9 mouse cellular contexts compared by ENCODE assay signal in genomic region chr16:91512161-91512787, GRCm38 (mm10). TPM values are rescaled to one million over a fixed set of nuclear protein-coding genes. Genes with fewer than 3 reads are reported as not detected.
DNase-seq lines count a peak whose midpoint lies in the region; ATAC-seq and TF ChIP-seq lines count a peak whose summit lies in the region.
"Had no signal": no experiment of that assay in that cellular context is flagged by ENCODE, and none has a peak within 500 bp of the region (broad histone marks: within the 10 kb centered on the region; RNA-seq: fewer than 3 reads in every experiment).

No protein-coding gene starts in this region.

- H3K9ac ChIP-seq in limb, embryonic 14.5 days (ENCODE audit: low read depth, low read length, severe bottlenecking) = no peak overlapping the region

- WGBS in limb, embryonic 14.5 days = 32% methylated on average over 7 of the region's 7 CpGs

- ATAC-seq in limb, embryonic 14.5 days (ENCODE audit: low FRiP score, low read depth) = 0 out of 2 replicates have a peak, but pooled peaks have one; percentile 62

- peak; percentile 89 to 91 for DNase-seq in B cell, adult 2 months
- peak; percentile 61 for DNase-seq in adrenal gland, adult 8-10 months
- peak; percentile 79 for DNase-seq in embryo, embryonic 11 days
- peak; percentile 65 to 74 for DNase-seq in gastrocnemius, postnatal 4 days (ENCODE audit: low spot score in 2 of 2)
- DNase-seq in kidney, adult 9 months = peak; percentile 89
- peak; percentile 88 for DNase-seq in limb, embryonic 14.5 days (ENCODE audit: low spot score)
- peak; percentile 91 for DNase-seq in naive thymus-derived CD4-positive, alpha-beta T cell, adult 2 months (ENCODE audit: low read depth)
- DNase-seq in splenic B cell, adult 2 months (ENCODE audit: low read depth, low spot score) = peak; percentile 92

- no peak for TF ChIP-seq POLR2A in limb, embryonic 14.5 days (IDR thresholded peaks at IDR 0.05; ENCODE audit: borderline replicate concordance, extremely low read depth, insufficient read depth, insufficient read length)

- no peaks in the 10 kb centered on the region for H3K27me3 ChIP-seq in limb, embryonic 14.5 days (ENCODE audit: control insufficient read depth, insufficient read depth, low read length)
- H3K27me3 ChIP-seq in splenic B cell, adult 2 months (ENCODE audit: control insufficient read depth, insufficient read depth, low read length, poor library complexity, severe bottlenecking) = no peaks in the 10 kb centered on the region

- H3K4me2 ChIP-seq in limb, embryonic 14.5 days (replicated peaks; ENCODE audit: low read depth, low read length, severe bottlenecking) = no peak overlapping the region

- H3K36me3 ChIP-seq in limb, embryonic 14.5 days (ENCODE audit: control insufficient read depth, insufficient read depth, low read length) = peaks cover 5% of the 10 kb centered on the region
- peaks cover 2% of the 10 kb centered on the region for H3K36me3 ChIP-seq in splenic B cell, adult 2 months (ENCODE audit: control insufficient read depth, insufficient read depth, low read length, poor library complexity, severe bottlenecking)

- no peaks in the 10 kb centered on the region for H3K9me3 ChIP-seq in limb, embryonic 14.5 days (ENCODE audit: control insufficient read depth, low read length)

- no peak overlapping the region for H3K4me3 ChIP-seq in limb, embryonic 14.5 days (replicated peaks; ENCODE audit: low read length)
- H3K4me3 ChIP-seq: erythroblast, embryonic 14.5 days had no signal

- H3K4me1 ChIP-seq in limb, embryonic 14.5 days (ENCODE audit: control insufficient read depth, insufficient read depth, low read length) = no peaks in the 10 kb centered on the region

- no peak overlapping the region for H3K27ac ChIP-seq in limb, embryonic 14.5 days (replicated peaks; ENCODE audit: low read depth, low read length)

RNA-seq across cellular contexts. Expression of gene Ifnar1, which starts 27.2 kb away (rescaled TPM):
- total RNA-seq in adrenal gland, adult 8-10 months (2022) = 10 to 100 TPM; 53.4 to 86.0 (median 68.6) TPM
- 10 to 100 TPM; 61.8 to 63.4 TPM for total RNA-seq in gastrocnemius, postnatal 4 days (2021)
- 45.3 and 45.7 TPM in 2 replicates for polyA plus RNA-seq in limb, embryonic 14.5 days (2012; rRNA removed)
- 53.7 and 64.0 TPM in 2 replicates for polyA plus RNA-seq in limb, embryonic 14.5 days (2014; fragmentation: Nextera tagmentation; extraction: Ambion mirVana)

RNA-seq across cellular contexts. Expression of gene Ifngr2, which starts 34.6 kb away (rescaled TPM):
- 10 to 100 TPM; 21.8 to 35.9 (median 29.7) TPM for total RNA-seq in adrenal gland, adult 8-10 months (2022)
- total RNA-seq in gastrocnemius, postnatal 4 days (2021) = 10 to 100 TPM; 47.9 to 52.5 TPM
- polyA plus RNA-seq in limb, embryonic 14.5 days (2012; rRNA removed) = 22.6 and 23.0 TPM in 2 replicates
- 45.4 and 49.1 TPM in 2 replicates for polyA plus RNA-seq in limb, embryonic 14.5 days (2014; fragmentation: Nextera tagmentation; extraction: Ambion mirVana)
